Mouse (Mus musculus): ENCODE measurements around the gene Rab30. TPM values are rescaled to one million over a fixed set of nuclear protein-coding genes. Genes with fewer than 3 reads are reported as not detected.

Rab30 gene
- 24.3 and 25.5 TPM in 2 replicates for polyA plus RNA-seq (2014; fragmentation: Nextera tagmentation; extraction: Ambion mirVana)

DNA sequence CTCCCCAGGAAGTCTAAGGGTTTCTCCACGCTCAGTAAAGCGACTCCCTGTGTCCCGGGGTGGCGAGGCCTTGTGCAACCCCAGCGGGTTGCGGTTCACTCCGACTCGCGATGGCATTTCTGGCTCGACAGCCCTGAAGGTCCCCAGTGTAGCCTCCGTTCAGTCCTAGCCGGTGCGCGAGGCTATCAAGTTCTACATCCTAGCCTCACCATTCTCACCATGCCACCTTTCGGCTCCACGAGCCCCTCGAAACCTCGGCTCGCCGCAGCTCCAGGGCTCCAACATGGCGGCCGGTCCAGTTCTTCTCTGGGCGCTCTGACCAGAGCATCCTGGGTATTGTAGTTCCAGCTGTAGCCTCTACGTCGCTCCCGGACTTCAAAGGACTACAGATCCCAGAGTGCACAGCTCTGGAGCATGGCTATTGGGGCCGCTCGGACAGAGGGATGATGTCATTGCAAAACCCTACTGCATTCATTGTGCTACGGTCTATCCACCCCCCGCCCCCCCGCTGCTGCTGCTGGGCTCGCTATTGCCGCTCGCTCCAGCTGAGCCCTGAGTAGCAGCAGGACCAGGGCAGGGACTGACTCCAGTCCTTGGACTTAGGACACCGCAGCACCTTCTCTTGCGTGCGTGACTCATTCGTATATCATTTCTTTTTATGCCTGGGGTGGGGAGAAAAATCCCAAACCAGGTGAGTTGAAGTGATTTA lies at the start of gene Rab30:
Gene Rab30, plus strand, starts transcription at position 452 of the 709 bp plus-strand sequence.
- H3K4me3 ChIP-seq (ENCODE audit: low read depth, low read length), result peak within 1 kb of the TSS; percentile 84
- H3K4me2 ChIP-seq (ENCODE audit: low read depth), result peak within 1 kb of the TSS; percentile 61
- H3K27me3 ChIP-seq (ENCODE audit: control insufficient read depth, insufficient read depth, low read length), result no peaks in the 10 kb centered on the region
- H3K27ac ChIP-seq (ENCODE audit: low read depth, low read length), result peak within 1 kb of the TSS; percentile 95
- H3K4me1 ChIP-seq (ENCODE audit: control insufficient read depth, insufficient read depth, low read length), result peaks cover 18% of the 10 kb centered on the region
- peak within 1 kb of the TSS; percentile 99 for H3K9ac ChIP-seq (ENCODE audit: low read length)
- peak; percentile 99 for ATAC-seq (ENCODE audit: insufficient read depth, low FRiP score, low TSS enrichment)
- no peaks in the 10 kb centered on the region for H3K9me3 ChIP-seq (ENCODE audit: control insufficient read depth, low read length)
- DNase-seq (ENCODE audit: low spot score), result peak; percentile 96
- peaks cover 2% of the 10 kb centered on the region; the same call in 1 of the 2 replicates for H3K36me3 ChIP-seq (ENCODE audit: control insufficient read depth, insufficient read depth, low read length)
- WGBS, result under 1% methylated on average over 37 of the region's 38 CpGs

DNA sequence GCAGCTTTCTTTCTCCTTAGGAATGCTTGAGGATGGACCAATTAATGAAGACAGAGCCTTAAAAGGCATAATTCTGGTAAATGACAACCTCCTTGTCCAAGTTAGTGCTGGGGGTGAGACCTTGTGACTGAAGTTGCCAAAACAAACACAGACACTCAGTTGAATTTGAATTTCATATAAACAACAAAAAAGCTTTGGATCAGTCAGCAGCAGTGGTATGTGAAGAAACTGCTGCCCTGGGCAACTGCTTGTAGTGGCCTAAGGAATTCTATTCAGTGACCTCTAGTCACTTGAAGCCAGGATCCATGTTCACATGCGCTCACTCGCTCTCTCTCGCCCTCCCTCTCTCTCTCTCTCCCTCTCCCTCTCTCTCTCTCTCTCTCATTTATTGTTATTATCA lies 45.0 kb upstream of the Rab30 start:
- ATAC-seq (ENCODE audit: insufficient read depth, low FRiP score, low TSS enrichment), result no peak
- no peaks in the 10 kb centered on the region for H3K4me1 ChIP-seq (ENCODE audit: control insufficient read depth, insufficient read depth, low read length)
- no peak overlapping the region for H3K27ac ChIP-seq (ENCODE audit: low read depth, low read length)
- H3K4me3 ChIP-seq (ENCODE audit: low read depth, low read length), result no peak overlapping the region
- no peak for DNase-seq (ENCODE audit: low spot score)
- no peaks in the 10 kb centered on the region for H3K36me3 ChIP-seq (ENCODE audit: control insufficient read depth, insufficient read depth, low read length)
- H3K9me3 ChIP-seq (ENCODE audit: control insufficient read depth, low read length), result no peaks in the 10 kb centered on the region
- WGBS, result 78% methylated on average over 3 of the region's 3 CpGs
- H3K9ac ChIP-seq (ENCODE audit: low read length), result no peak overlapping the region
- H3K4me2 ChIP-seq (ENCODE audit: low read depth), result no peak overlapping the region
- no peaks in the 10 kb centered on the region for H3K27me3 ChIP-seq (ENCODE audit: control insufficient read depth, insufficient read depth, low read length)

GRCm38 (mm10) chr7:92698770-92699169 lies 42.6 kb upstream of the Rab30 start:
- H3K27ac ChIP-seq (ENCODE audit: low read depth, low read length), result no peak overlapping the region
- H3K4me3 ChIP-seq (ENCODE audit: low read depth, low read length), result no peak overlapping the region
- WGBS, result 75% methylated on average over 5 of the region's 5 CpGs
- no peaks in the 10 kb centered on the region for H3K4me1 ChIP-seq (ENCODE audit: control insufficient read depth, insufficient read depth, low read length)
- no peak overlapping the region for H3K9ac ChIP-seq (ENCODE audit: low read length)
- no peaks in the 10 kb centered on the region for H3K27me3 ChIP-seq (ENCODE audit: control insufficient read depth, insufficient read depth, low read length)
- no peaks in the 10 kb centered on the region for H3K36me3 ChIP-seq (ENCODE audit: control insufficient read depth, insufficient read depth, low read length)
- no peak for ATAC-seq (ENCODE audit: insufficient read depth, low FRiP score, low TSS enrichment)
- no peak overlapping the region for H3K4me2 ChIP-seq (ENCODE audit: low read depth)
- H3K9me3 ChIP-seq (ENCODE audit: control insufficient read depth, low read length), result no peaks in the 10 kb centered on the region
- no peak for DNase-seq (ENCODE audit: low spot score)

DNA sequence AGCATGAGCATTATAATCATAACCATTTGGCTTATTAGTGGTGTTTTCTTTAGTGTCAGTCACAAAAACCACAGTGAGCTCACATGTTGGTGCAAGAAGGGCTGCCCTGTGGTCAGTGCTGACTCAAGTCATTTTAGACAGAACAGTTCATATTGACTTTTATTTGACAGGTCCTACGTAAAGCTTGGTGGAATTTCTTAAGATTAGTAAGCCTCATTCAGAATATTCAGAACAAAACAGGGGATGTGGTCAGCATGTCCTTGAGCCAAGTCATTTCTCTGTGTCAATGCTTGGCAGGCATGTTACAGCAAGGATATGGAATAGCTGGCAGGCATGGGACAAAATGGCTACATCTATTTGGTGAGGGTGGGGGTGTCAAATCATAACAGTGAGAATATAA lies 37.7 kb upstream of the Rab30 start:
- ATAC-seq (ENCODE audit: insufficient read depth, low FRiP score, low TSS enrichment) (no peak), DNase-seq (ENCODE audit: low spot score) (no peak)
- H3K9me3 ChIP-seq (ENCODE audit: control insufficient read depth, low read length), result no peaks in the 10 kb centered on the region
- H3K27me3 ChIP-seq (ENCODE audit: control insufficient read depth, insufficient read depth, low read length), result no peaks in the 10 kb centered on the region
- 91% methylated on average over 1 of the region's 1 CpGs for WGBS
- H3K36me3 ChIP-seq (ENCODE audit: control insufficient read depth, insufficient read depth, low read length), result no peaks in the 10 kb centered on the region
- H3K9ac ChIP-seq (ENCODE audit: low read length), result no peak overlapping the region
- H3K4me2 ChIP-seq (ENCODE audit: low read depth), result no peak overlapping the region
- H3K4me1 ChIP-seq (ENCODE audit: control insufficient read depth, insufficient read depth, low read length), result no peaks in the 10 kb centered on the region
- H3K4me3 ChIP-seq (ENCODE audit: low read depth, low read length), result no peak overlapping the region
- H3K27ac ChIP-seq (ENCODE audit: low read depth, low read length), result no peak overlapping the region

DNA sequence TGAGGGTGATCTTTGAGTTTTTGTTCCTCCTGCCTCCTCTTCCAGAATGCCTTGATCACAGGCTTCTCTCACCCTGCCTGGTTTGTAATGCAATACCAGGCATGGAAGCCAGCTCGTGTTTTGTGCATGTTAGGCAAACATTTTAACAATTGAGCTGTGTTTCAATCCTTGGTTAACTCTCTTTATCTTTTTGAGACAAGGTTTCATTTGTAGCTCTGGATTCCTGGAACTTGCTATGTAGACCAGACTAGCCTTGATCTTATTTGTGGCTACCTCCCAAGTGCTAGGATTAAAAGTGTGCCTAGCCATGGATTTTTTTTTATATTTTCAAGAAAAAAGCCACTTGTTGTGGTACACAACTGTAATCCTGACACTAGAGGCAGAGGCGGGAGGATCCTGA lies 35.9 kb upstream of the Rab30 start:
- no peak for ATAC-seq (ENCODE audit: insufficient read depth, low FRiP score, low TSS enrichment)
- DNase-seq (ENCODE audit: low spot score), result no peak
- WGBS, result 74% methylated on average over 2 of the region's 2 CpGs
- no peak overlapping the region for H3K4me2 ChIP-seq (ENCODE audit: low read depth)
- no peaks in the 10 kb centered on the region for H3K27me3 ChIP-seq (ENCODE audit: control insufficient read depth, insufficient read depth, low read length)
- no peaks in the 10 kb centered on the region for H3K4me1 ChIP-seq (ENCODE audit: control insufficient read depth, insufficient read depth, low read length)
- no peaks in the 10 kb centered on the region for H3K9me3 ChIP-seq (ENCODE audit: control insufficient read depth, low read length)
- H3K36me3 ChIP-seq (ENCODE audit: control insufficient read depth, insufficient read depth, low read length), result no peaks in the 10 kb centered on the region
- no peak overlapping the region for H3K9ac ChIP-seq (ENCODE audit: low read length)
- H3K27ac ChIP-seq (ENCODE audit: low read depth, low read length), result no peak overlapping the region
- no peak overlapping the region for H3K4me3 ChIP-seq (ENCODE audit: low read depth, low read length)

DNA sequence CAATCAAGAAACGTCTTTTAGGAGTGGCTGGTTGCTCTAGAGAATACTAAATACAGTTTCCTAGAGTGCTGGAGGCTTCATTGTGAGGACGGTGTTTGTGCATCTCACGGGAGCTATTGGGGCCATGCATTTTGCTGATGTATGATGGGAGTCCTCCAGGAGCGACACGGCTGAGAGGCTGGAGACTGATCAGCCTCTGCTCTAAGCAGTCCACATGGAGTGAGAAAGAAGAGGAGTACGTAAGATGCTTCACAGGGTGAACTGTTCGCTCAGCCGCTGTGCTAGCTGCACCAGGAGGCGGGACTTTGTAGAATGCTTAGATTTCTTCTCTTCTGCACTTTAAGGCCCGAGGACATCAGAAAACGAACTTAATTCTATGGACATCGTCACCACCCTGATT lies 34.7 kb upstream of the Rab30 start:
- no peaks in the 10 kb centered on the region for H3K4me1 ChIP-seq (ENCODE audit: control insufficient read depth, insufficient read depth, low read length)
- ATAC-seq (ENCODE audit: insufficient read depth, low FRiP score, low TSS enrichment) (no peak), DNase-seq (ENCODE audit: low spot score) (no peak)
- H3K36me3 ChIP-seq (ENCODE audit: control insufficient read depth, insufficient read depth, low read length), result no peaks in the 10 kb centered on the region
- H3K27me3 ChIP-seq (ENCODE audit: control insufficient read depth, insufficient read depth, low read length), result no peaks in the 10 kb centered on the region
- H3K4me3 ChIP-seq (ENCODE audit: low read depth, low read length), result no peak overlapping the region
- H3K9me3 ChIP-seq (ENCODE audit: control insufficient read depth, low read length), result no peaks in the 10 kb centered on the region
- 73% methylated on average over 12 of the region's 12 CpGs for WGBS
- no peak overlapping the region for H3K9ac ChIP-seq (ENCODE audit: low read length)
- H3K4me2 ChIP-seq (ENCODE audit: low read depth), result no peak overlapping the region
- H3K27ac ChIP-seq (ENCODE audit: low read depth, low read length), result no peak overlapping the region

GRCm38 (mm10) chr7:92709573-92709972 lies 31.8 kb upstream of the Rab30 start:
- DNase-seq (ENCODE audit: low spot score) (no peak), ATAC-seq (ENCODE audit: insufficient read depth, low FRiP score, low TSS enrichment) (no peak)
- Histone ChIP-seq H3K4me3 (ENCODE audit: low read depth, low read length) (no peak overlapping the region), H3K9me3 (ENCODE audit: control insufficient read depth, low read length) (no peaks in the 10 kb centered on the region), H3K4me1 (ENCODE audit: control insufficient read depth, insufficient read depth, low read length) (no peaks in the 10 kb centered on the region), H3K36me3 (ENCODE audit: control insufficient read depth, insufficient read depth, low read length) (no peaks in the 10 kb centered on the region), H3K4me2 (ENCODE audit: low read depth) (no peak overlapping the region), H3K27me3 (ENCODE audit: control insufficient read depth, insufficient read depth, low read length) (no peaks in the 10 kb centered on the region), H3K9ac (ENCODE audit: low read length) (no peak overlapping the region), H3K27ac (ENCODE audit: low read depth, low read length) (no peak overlapping the region)
- WGBS, result 38% methylated on average over 2 of the region's 2 CpGs

GRCm38 (mm10) chr7:92711593-92711992 lies 29.8 kb upstream of the Rab30 start:
- no peak overlapping the region for H3K9ac ChIP-seq (ENCODE audit: low read length)
- no peak overlapping the region for H3K4me2 ChIP-seq (ENCODE audit: low read depth)
- no peaks in the 10 kb centered on the region for H3K27me3 ChIP-seq (ENCODE audit: control insufficient read depth, insufficient read depth, low read length)
- no peaks in the 10 kb centered on the region for H3K36me3 ChIP-seq (ENCODE audit: control insufficient read depth, insufficient read depth, low read length)
- no peaks in the 10 kb centered on the region for H3K9me3 ChIP-seq (ENCODE audit: control insufficient read depth, low read length)
- H3K4me3 ChIP-seq (ENCODE audit: low read depth, low read length), result no peak overlapping the region
- ATAC-seq (ENCODE audit: insufficient read depth, low FRiP score, low TSS enrichment) (no peak), DNase-seq (ENCODE audit: low spot score) (no peak)
- no peak overlapping the region for H3K27ac ChIP-seq (ENCODE audit: low read depth, low read length)
- H3K4me1 ChIP-seq (ENCODE audit: control insufficient read depth, insufficient read depth, low read length), result no peaks in the 10 kb centered on the region
- 87% methylated on average over 3 of the region's 3 CpGs for WGBS

GRCm38 (mm10) chr7:92715055-92715454 lies 26.3 kb upstream of the Rab30 start:
- 80% methylated on average over 1 of the region's 1 CpGs for WGBS
- Histone ChIP-seq H3K4me3 (ENCODE audit: low read depth, low read length) (no peak overlapping the region), H3K4me1 (ENCODE audit: control insufficient read depth, insufficient read depth, low read length) (no peaks in the 10 kb centered on the region), H3K27me3 (ENCODE audit: control insufficient read depth, insufficient read depth, low read length) (no peaks in the 10 kb centered on the region), H3K36me3 (ENCODE audit: control insufficient read depth, insufficient read depth, low read length) (no peaks in the 10 kb centered on the region), H3K9ac (ENCODE audit: low read length) (no peak overlapping the region), H3K27ac (ENCODE audit: low read depth, low read length) (no peak overlapping the region), H3K4me2 (ENCODE audit: low read depth) (no peak overlapping the region), H3K9me3 (ENCODE audit: control insufficient read depth, low read length) (no peaks in the 10 kb centered on the region)
- ATAC-seq (ENCODE audit: insufficient read depth, low FRiP score, low TSS enrichment) (no peak), DNase-seq (ENCODE audit: low spot score) (no peak)

Data from neural tube, embryonic 11.5 days (tissue).